Mouse (Mus musculus) liver, embryonic 16.5 days (tissue): ENCODE data around the gene 6030468B19Rik. TPM values are rescaled to one million over a fixed set of nuclear protein-coding genes. Genes with fewer than 3 reads are reported as not detected.
"Not testable (repeated sequence)": the region's sequence is repeated elsewhere in the genome, so short reads cannot be mapped to it uniquely, and the experiment has no call there.

Source experiments
- ATAC-seq: fragments of 200-750 bp; cut with Nextera tagmentation; 2 replicates; pipeline ENCODE4 v1.8.0; 2017; ENCODE audit warnings: low read depth, mild to moderate bottlenecking, moderate number of reproducible peaks, moderate library complexity
- H3K27ac ChIP-seq: fragments of 300-500 bp; sonication (generic); 2 replicates; pipeline ENCODE4 v1.5.1; 2014; ENCODE audit warnings: mild to moderate bottlenecking, low read length
- H3K27me3 ChIP-seq: fragments of 300-500 bp; sonication (generic); 2 replicates; pipeline ENCODE4 v1.6.1; 2014; ENCODE audit warnings: low read depth, low read length, mixed read lengths; ENCODE audit not compliant: control insufficient read depth, insufficient read depth
- H3K36me3 ChIP-seq: fragments of 300-500 bp; sonication (generic); 2 replicates; pipeline ENCODE4 v1.6.1; 2014; ENCODE audit warnings: mild to moderate bottlenecking; ENCODE audit not compliant: control insufficient read depth, insufficient read depth
- H3K4me1 ChIP-seq: fragments of 300-500 bp; sonication (generic); 2 replicates; pipeline ENCODE4 v1.6.1; 2014; ENCODE audit warnings: low read depth, low read length, mixed read lengths; ENCODE audit not compliant: control insufficient read depth
- H3K4me2 ChIP-seq: fragments of 300-500 bp; sonication (generic); 2 replicates; pipeline ENCODE4 v1.6.1; 2014; ENCODE audit warnings: low read depth, low read length, mixed read lengths
- H3K4me3 ChIP-seq: fragments of 300-500 bp; sonication (generic); 2 replicates; pipeline ENCODE4 v1.5.1; 2014; ENCODE audit warnings: low read depth, mild to moderate bottlenecking, low read length
- H3K9ac ChIP-seq: fragments of 300-500 bp; sonication (generic); 2 replicates; pipeline ENCODE4 v1.6.1; 2014; ENCODE audit warnings: low read depth, low read length
- H3K9me3 ChIP-seq: fragments of 300-500 bp; sonication (generic); replicated peaks from 2 replicates; pipeline ENCODE4 v1.6.1; 2016; ENCODE audit warnings: low read length; ENCODE audit not compliant: control insufficient read depth
- WGBS: fragments of 180-500 bp; shearing (Covaris S2); extraction: QIAGEN DNeasy Blood & Tissue Kit; methylation state at CpG from one replicate; pipeline ENCODE4 v1.1.7; 2014; ENCODE audit not compliant: insufficient replicate concordance; 5-methylcytosine and 5-hydroxymethylcytosine counted together
- polyA plus RNA-seq: library from polyadenylated mRNA; unstranded; fragments of >200 nt; fragmentation: Nextera tagmentation; extraction: Ambion mirVana; gene quantifications from 2 replicates; pipeline ENCODE4 v1.2.1, GENCODE M21; 2015

Gene 6030468B19Rik
- polyA plus RNA-seq, 1 experiment from 2014 or later: 74.2 TPM

DNA sequence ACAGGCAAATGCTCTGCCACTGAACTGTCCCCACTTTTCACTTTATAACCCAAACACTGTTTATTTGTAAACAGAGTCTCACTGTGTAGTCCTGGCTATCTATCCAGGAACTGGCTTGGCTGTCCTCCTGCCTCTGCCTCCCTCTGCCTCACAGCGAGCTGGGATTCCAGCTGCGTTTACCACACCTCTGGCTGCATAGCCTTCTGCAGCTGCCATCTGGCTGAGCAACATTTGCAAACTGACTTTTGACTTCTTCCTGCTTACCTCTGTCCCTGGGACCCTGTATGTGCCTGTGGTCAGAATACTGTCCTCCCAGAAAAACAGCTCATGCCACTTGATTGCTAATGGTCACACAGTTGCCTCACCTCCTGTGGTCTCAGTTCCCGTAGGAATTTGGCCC is 29.9 kb downstream of the 6030468B19Rik start:
- Histone ChIP-seq H3K9me3 (no peaks in the 10 kb centered on the region), H3K4me3 (no peak overlapping the region), H3K9ac (peak overlapping the region; percentile 37; the same call in 1 of the 2 replicates), H3K27ac (peak overlapping the region; percentile 91), H3K4me2 (peak overlapping the region; percentile 77), H3K4me1 (peaks cover 82% of the 10 kb centered on the region), H3K27me3 (no peaks in the 10 kb centered on the region), H3K36me3 (peaks cover 12% of the 10 kb centered on the region)
- WGBS: 67% methylated on average over 3 of the region's 3 CpGs
- no peak for ATAC-seq

- Histone ChIP-seq H3K9me3 (no peaks in the 10 kb centered on the region), H3K36me3 (peaks cover 3% of the 10 kb centered on the region), H3K9ac (peak overlapping the region; percentile 37), H3K27me3 (no peaks in the 10 kb centered on the region), H3K27ac (peak overlapping the region; percentile 91), H3K4me1 (peaks cover 77% of the 10 kb centered on the region), H3K4me3 (no peak overlapping the region), H3K4me2 (peak overlapping the region; percentile 77)
- WGBS: 41% methylated on average over 18 of the region's 18 CpGs
- ATAC-seq: no peak
Observed at GRCm38 (mm10) chr11:117828149-117828887, 30.9 kb downstream of the 6030468B19Rik start.

- WGBS: 11% methylated on average over 9 of the region's 9 CpGs
- H3K36me3 ChIP-seq: no peaks in the 10 kb centered on the region
- H3K4me1 ChIP-seq: peaks cover 72% of the 10 kb centered on the region
- H3K27me3 ChIP-seq: no peaks in the 10 kb centered on the region
- H3K4me2 ChIP-seq: peak overlapping the region; percentile 77
- peak; percentile 33 for ATAC-seq
- no peak overlapping the region; the same call in 1 of the 2 replicates for H3K4me3 ChIP-seq
- no peaks in the 10 kb centered on the region for H3K9me3 ChIP-seq
- peak overlapping the region; percentile 91 for H3K27ac ChIP-seq
- H3K9ac ChIP-seq: peak overlapping the region; percentile 42; the same call in 1 of the 2 replicates
Observed at GRCm38 (mm10) chr11:117828888-117829604, 31.6 kb downstream of the 6030468B19Rik start.

DNA sequence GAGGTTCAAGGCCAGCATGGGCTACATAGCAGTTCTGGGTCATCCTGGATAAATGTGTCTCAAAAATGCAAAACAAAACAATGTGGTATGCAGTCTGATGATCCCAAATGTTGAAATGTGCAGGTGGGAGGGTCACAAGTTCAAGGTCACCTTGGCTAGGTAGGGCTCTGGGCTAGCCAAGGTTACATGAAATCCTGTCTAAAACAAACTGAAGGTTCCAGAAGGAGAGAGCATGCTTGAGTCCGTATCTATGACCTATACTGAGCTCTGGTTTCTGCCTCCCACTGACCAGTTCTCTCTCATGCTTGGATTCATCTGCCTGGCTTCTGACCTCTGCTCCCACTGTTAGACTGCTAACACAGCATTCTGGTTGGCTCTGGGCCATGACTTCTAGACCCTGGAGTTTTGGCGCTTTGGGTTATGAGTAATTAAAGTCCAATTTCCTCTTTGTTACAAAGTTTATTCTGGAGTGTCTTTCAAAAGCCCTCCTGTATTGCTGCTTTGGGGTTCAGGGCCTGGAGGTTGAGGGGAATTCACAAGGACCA is 32.3 kb downstream of the 6030468B19Rik start:
- ATAC-seq: no peak
- Histone ChIP-seq H3K4me2 (peak overlapping the region; percentile 77; the same call in 1 of the 2 replicates), H3K36me3 (no peaks in the 10 kb centered on the region), H3K9ac (peak overlapping the region; percentile 42; the same call in 1 of the 2 replicates), H3K4me3 (no peak overlapping the region), H3K4me1 (peaks cover 69% of the 10 kb centered on the region), H3K27ac (peak overlapping the region; percentile 91), H3K9me3 (no peaks in the 10 kb centered on the region), H3K27me3 (no peaks in the 10 kb centered on the region)
- 65% methylated on average over 2 of the region's 2 CpGs for WGBS

GRCm38 (mm10) chr11:117830401-117830800 is 32.9 kb downstream of the 6030468B19Rik start:
- Histone ChIP-seq H3K9me3 (no peaks in the 10 kb centered on the region), H3K36me3 (no peaks in the 10 kb centered on the region), H3K9ac (peak overlapping the region; percentile 17), H3K27me3 (no peaks in the 10 kb centered on the region), H3K4me1 (peaks cover 68% of the 10 kb centered on the region), H3K4me2 (peak overlapping the region; percentile 10; the same call in 1 of the 2 replicates), H3K4me3 (no peak overlapping the region), H3K27ac (peak overlapping the region; percentile 91)
- WGBS: 28% methylated on average over 9 of the region's 9 CpGs
- peak; percentile 26 for ATAC-seq

- Histone ChIP-seq H3K27me3 (no peaks in the 10 kb centered on the region), H3K4me3 (peak overlapping the region; percentile 67), H3K36me3 (no peaks in the 10 kb centered on the region), H3K9me3 (no peaks in the 10 kb centered on the region), H3K4me2 (peak overlapping the region; percentile 85), H3K27ac (peak overlapping the region; percentile 91), H3K4me1 (peaks cover 72% of the 10 kb centered on the region), H3K9ac (peak overlapping the region; percentile 66)
- WGBS: 11% methylated on average over 28 of the region's 28 CpGs
- peak; percentile 74 for ATAC-seq
Observed at GRCm38 (mm10) chr11:117832086-117832969, 34.9 kb downstream of the 6030468B19Rik start.

DNA sequence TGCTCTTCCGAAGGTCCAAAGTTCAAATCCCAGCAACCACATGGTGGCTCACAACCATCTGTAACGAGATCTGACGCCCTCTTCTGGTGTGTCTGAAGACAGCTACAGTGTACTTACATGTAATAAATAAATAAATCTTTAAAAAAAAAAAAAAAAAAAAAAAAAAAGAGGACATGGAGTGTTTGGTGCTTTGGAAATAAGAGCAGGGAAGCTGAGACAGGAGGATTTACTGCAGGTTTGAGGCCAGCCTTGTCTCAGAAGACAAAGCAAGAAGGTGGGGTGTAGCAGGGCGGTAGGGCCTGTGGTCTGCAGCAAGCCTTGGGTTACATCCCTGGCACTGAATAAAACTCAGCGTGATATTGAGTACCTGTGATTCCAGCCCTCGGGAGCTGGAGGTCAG is 36.0 kb downstream of the 6030468B19Rik start:
- H3K27me3 ChIP-seq, H3K4me3 ChIP-seq, H3K9ac ChIP-seq, H3K36me3 ChIP-seq, H3K4me2 ChIP-seq, H3K9me3 ChIP-seq, ATAC-seq: not testable (repeated sequence)
- WGBS: 87% methylated on average over 4 of the region's 6 CpGs
- peaks cover 71% of the 10 kb centered on the region for H3K4me1 ChIP-seq
- peak overlapping the region; percentile 59 for H3K27ac ChIP-seq

DNA sequence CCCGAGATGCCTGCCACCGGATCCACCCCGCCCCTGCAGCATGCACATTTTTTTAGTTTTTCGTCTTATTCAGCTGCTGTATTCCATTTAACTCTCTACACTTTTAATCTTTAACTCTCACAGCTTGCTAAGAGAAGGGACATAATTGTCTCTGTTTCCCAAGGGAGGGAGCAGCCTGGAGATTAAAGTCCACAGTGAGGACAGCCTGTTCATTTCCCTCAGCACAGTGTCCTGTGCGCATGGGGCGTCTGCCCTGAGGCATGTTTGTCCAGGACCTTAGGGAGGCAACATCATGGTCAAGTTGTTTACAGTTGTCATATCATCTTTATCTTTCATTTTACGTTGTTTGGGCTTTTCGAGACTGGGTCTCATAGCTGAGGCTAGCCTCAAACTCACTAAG is 36.6 kb downstream of the 6030468B19Rik start:
- peak overlapping the region; percentile 59 for H3K27ac ChIP-seq
- no peak for ATAC-seq
- H3K9me3 ChIP-seq: no peaks in the 10 kb centered on the region
- 74% methylated on average over 8 of the region's 8 CpGs for WGBS
- H3K36me3 ChIP-seq: no peaks in the 10 kb centered on the region
- no peak overlapping the region for H3K4me3 ChIP-seq
- peaks cover 71% of the 10 kb centered on the region for H3K4me1 ChIP-seq
- H3K9ac ChIP-seq: no peak overlapping the region
- H3K4me2 ChIP-seq: no peak overlapping the region
- H3K27me3 ChIP-seq: no peaks in the 10 kb centered on the region
